Mouse (Mus musculus) E14TG2a.4 (cell line): ENCODE measurements at regions not wholly inside any gene's neighbourhood (a gene's known extent, or its start where the extent isn't known, plus 50 kb on each side); places are given as distances from the start of the nearest gene placed in this dataset.

ENCODE experiments used
- CTCF ChIP-seq: conservative IDR thresholded peaks from 2 replicates; pipeline ENCODE4 v1.5.1; 2014; ENCODE audit warnings: low read length
- NANOG ChIP-seq: IDR thresholded peaks from 2 replicates; pipeline ENCODE4 v1.6.1; 2014; ENCODE audit warnings: borderline replicate concordance, low read length, mixed read lengths
- POU5F1 ChIP-seq: IDR thresholded peaks from 2 replicates; pipeline ENCODE4 v1.6.1; 2014; ENCODE audit warnings: low read length, borderline replicate concordance

- no peak for TF ChIP-seq CTCF
- TF ChIP-seq NANOG, result no peak
- TF ChIP-seq POU5F1, result no peak
Observed at GRCm38 (mm10) chr6:52477380-52477779, 162.8 kb downstream of the Hibadh start.
